Comparison of ENCODE assay signal across 9 mouse cellular contexts in the genomic region with DNA sequence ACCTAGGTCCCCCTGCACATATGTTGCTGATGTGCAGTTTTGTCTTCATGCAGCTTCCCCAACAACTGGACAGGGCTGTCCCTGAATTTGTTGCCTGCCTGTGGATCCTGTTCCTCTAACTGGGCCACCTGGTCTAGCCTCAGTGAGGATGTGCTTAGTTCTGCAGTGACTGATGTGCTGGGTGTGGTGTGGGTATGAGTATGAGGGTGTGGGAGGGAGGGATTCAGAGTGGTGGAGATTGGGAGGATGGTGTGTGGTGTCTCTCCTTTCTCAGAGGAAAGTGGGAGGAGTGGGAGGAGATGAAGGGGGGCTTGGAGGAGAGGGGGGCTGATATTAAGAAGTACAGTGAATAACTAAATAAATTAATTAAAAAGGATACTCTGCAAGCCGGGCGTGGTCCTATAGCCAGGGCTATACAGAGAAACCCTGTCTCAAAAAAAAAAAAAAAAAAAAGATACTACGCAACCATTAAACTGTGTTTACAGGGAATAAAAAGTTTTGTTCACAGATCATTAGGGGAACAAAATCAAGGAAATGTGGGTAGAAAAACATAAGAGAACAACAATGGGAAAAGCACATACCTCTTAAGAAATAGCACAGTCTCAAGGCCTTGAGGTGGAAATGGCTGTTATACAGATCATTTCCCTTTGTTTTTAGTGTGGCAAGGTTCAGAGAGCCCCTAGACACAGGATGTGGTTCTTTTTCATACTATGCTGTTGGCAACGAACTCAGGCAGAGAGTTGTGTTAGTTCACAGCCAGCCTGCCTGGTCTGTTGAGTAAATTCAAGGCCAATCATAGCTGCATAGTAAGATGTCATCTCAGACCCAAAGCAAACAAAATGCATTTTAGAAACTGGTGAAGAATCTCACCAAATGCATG. TPM values are rescaled to one million over a fixed set of nuclear protein-coding genes. Genes with fewer than 3 reads are reported as not detected.
DNase-seq lines count a peak whose midpoint lies in the region.
"Had no signal": no experiment of that assay in that cellular context is flagged by ENCODE, and none has a peak within 500 bp of the region (broad histone marks: within the 10 kb centered on the region; RNA-seq: fewer than 3 reads in every experiment).

No protein-coding gene starts in this region.

- DNase-seq in spleen, postnatal 36 days (ENCODE audit: low spot score in 2 of 2): peak; percentile 26 to 38
- DNase-seq in spleen, adult 12 weeks (ENCODE audit: low spot score): no peak
- peak; percentile 35 for DNase-seq in heart, postnatal 10 days
- peak; percentile 50 to 72 for DNase-seq in natural killer cell, adult 2 months (ENCODE audit: low spot score in 2 of 2)
- DNase-seq in right cerebral cortex, postnatal 4 days: no peak
- DNase-seq in urinary bladder, postnatal 14 days (ENCODE audit: low spot score): no peak
- no peak for DNase-seq in cerebellum, adult 9-11 months
- DNase-seq: gastrocnemius, postnatal 25 days; kidney, postnatal 25 days had no signal

- intact Hi-C loops in heart, postnatal 10 days (cut with DNase I): loop anchor here (1.0 kb wide), 2 partner anchors 49 to 88 kb away; partner anchors contain the start of genes Ctla2a, Ctla2b and Gm49391

RNA-seq across cellular contexts. Expression of gene 4930486L24Rik, which starts 15.8 kb away (rescaled TPM):
- under 1 TPM in 1 of 2 experiments, not detected in 1; 0.86 TPM for total RNA-seq in heart, postnatal 10 days (2021)

RNA-seq across cellular contexts. Expression of gene Ctsll3, which starts 45.8 kb away (rescaled TPM):
- not detected for total RNA-seq in heart, postnatal 10 days (2021)
- total RNA-seq: gastrocnemius, postnatal 25 days had no signal

RNA-seq across cellular contexts. Expression of gene Gm49392, which starts 48.2 kb away (rescaled TPM):
- total RNA-seq in heart, postnatal 10 days (2021): 1 to 10 TPM; 1.5 to 1.7 TPM

RNA-seq across cellular contexts. Expression of gene Ctla2b, which starts 48.8 kb away (rescaled TPM):
- 10 to 100 TPM in 1 of 2 experiments, 1 to 10 TPM in 1; 9.0 to 10.4 TPM for total RNA-seq in heart, postnatal 10 days (2021)

RNA-seq across cellular contexts. Expression of gene Tpbpb, which starts 56.2 kb away (rescaled TPM):
- total RNA-seq in heart, postnatal 10 days (2021): not detected
- total RNA-seq: gastrocnemius, postnatal 25 days had no signal

Comparison
In these comparisons a context has a peak if more than half of its experiments do, and no peak if none do; other contexts are left out.
1. DNase-seq: peak in spleen, postnatal 36 days (2 of 2), heart, postnatal 10 days (2 of 2) and natural killer cell, adult 2 months (2 of 2); none in spleen, adult 12 weeks (single experiment), right cerebral cortex, postnatal 4 days (single experiment), urinary bladder, postnatal 14 days (single experiment) and cerebellum, adult 9-11 months (single experiment).